Mouse (Mus musculus) MEL (cell line): ENCODE measurements around the gene Gm20696.

Experiments
- ETS1 ChIP-seq: IDR thresholded peaks from 2 replicates; pipeline ENCODE4 v1.6.1; 2012; ENCODE audit warnings: low read depth, mild to moderate bottlenecking, inconsistent platforms, low read length, improper control_type of control experiment, moderate library complexity
- ZMIZ1 ChIP-seq: IDR thresholded peaks from 2 replicates; pipeline ENCODE4 v1.6.1; 2012; ENCODE audit warnings: low read depth, mild to moderate bottlenecking, inconsistent platforms, low read length, improper control_type of control experiment, moderate library complexity

- TF ChIP-seq ZMIZ1 (no peak), ETS1 (no peak)
Observed at GRCm38 (mm10) chr6:99700484-99700883, 33.9 kb upstream of the Gm20696 start.
